Mouse (Mus musculus): ENCODE measurements around the gene Nme8.
A peak's percentile ranks its signal among the peaks of the same experiment; 100 is the strongest.

Gene Nme8

GRCm38 (mm10) chr13:19697790-19698189, at the start of gene Nme8:
Gene Nme8 (minus strand): TSS chr13:19697794.
- DNase-seq, result no peak

GRCm38 (mm10) chr13:19745741-19746140, 48.1 kb upstream of the Nme8 start:
- DNase-seq, result no peak

GRCm38 (mm10) chr13:19744536-19744935, 46.9 kb upstream of the Nme8 start:
- no peak for DNase-seq

- no peak for DNase-seq
Measured at GRCm38 (mm10) chr13:19734597-19734996, 37.0 kb upstream of the Nme8 start.

- no peak for DNase-seq
Measured at GRCm38 (mm10) chr13:19730826-19731225, 33.2 kb upstream of the Nme8 start.

- no peak for DNase-seq
Measured at GRCm38 (mm10) chr13:19718954-19719353, 21.4 kb upstream of the Nme8 start.

- no peak for DNase-seq
Measured at GRCm38 (mm10) chr13:19717201-19717600, 19.6 kb upstream of the Nme8 start.

GRCm38 (mm10) chr13:19703806-19704205, 6.2 kb upstream of the Nme8 start:
- no peak for DNase-seq

- peak; percentile 35 for DNase-seq
Measured at GRCm38 (mm10) chr13:19701443-19702078, 4.0 kb upstream of the Nme8 start.

- no peak for DNase-seq
Measured at GRCm38 (mm10) chr13:19700733-19701442, 3.3 kb upstream of the Nme8 start.

- DNase-seq, result peak; percentile 43
Measured at GRCm38 (mm10) chr13:19698524-19699173, 1.1 kb upstream of the Nme8 start.

- no peak for DNase-seq
Measured at GRCm38 (mm10) chr13:19690417-19690816, 7.2 kb downstream of the Nme8 start.

GRCm38 (mm10) chr13:19689971-19690370, 7.6 kb downstream of the Nme8 start:
- DNase-seq, result no peak

GRCm38 (mm10) chr13:19684007-19684406, 13.6 kb downstream of the Nme8 start:
- DNase-seq, result peak; percentile 39

GRCm38 (mm10) chr13:19682879-19683640, 14.5 kb downstream of the Nme8 start:
- DNase-seq, result peak; percentile 11

GRCm38 (mm10) chr13:19674601-19675000, 23.0 kb downstream of the Nme8 start:
- no peak for DNase-seq

- DNase-seq, result no peak
Measured at GRCm38 (mm10) chr13:19674025-19674424, 23.6 kb downstream of the Nme8 start.

- DNase-seq, result no peak
Measured at GRCm38 (mm10) chr13:19668355-19669140, 29.0 kb downstream of the Nme8 start.

GRCm38 (mm10) chr13:19652405-19652804, 45.2 kb downstream of the Nme8 start:
- no peak for DNase-seq

- DNase-seq, result no peak
Measured at GRCm38 (mm10) chr13:19649824-19650223, 47.8 kb downstream of the Nme8 start.

- no peak for DNase-seq
Measured at GRCm38 (mm10) chr13:19644225-19644624, 53.4 kb downstream of the Nme8 start.

- DNase-seq, result no peak
Measured at GRCm38 (mm10) chr13:19643519-19643918, 54.1 kb downstream of the Nme8 start.
